Mouse (Mus musculus) CH12.LX (cell line): ENCODE measurements around the gene Sgms1. TPM values are rescaled to one million over a fixed set of nuclear protein-coding genes. Genes with fewer than 3 reads are reported as not detected.

Experiments used
- DNase-seq: peaks from one replicate; pipeline ENCODE4 v3.0.0-alpha.2; 2013; ENCODE audit errors: extremely low read depth
- H3K27ac ChIP-seq: 2 replicates; pipeline ENCODE4 v1.5.1; 2012; ENCODE audit warnings: low read depth, mild to moderate bottlenecking, control low read depth, moderate library complexity; ENCODE audit not compliant: insufficient read depth
- H3K27me3 ChIP-seq: replicated peaks from 2 replicates; pipeline ENCODE3; 2012; ENCODE audit warnings: inconsistent platforms
- H3K36me3 ChIP-seq, 2 experiments: replicated peaks in 1 of 2; 2 replicates each; pipeline versions ENCODE3 to v1.6.1; 2012; ENCODE audit warnings: inconsistent platforms in 1 of 2, low read length in 1 of 2, mild to moderate bottlenecking in 1 of 2, mixed read lengths in 1 of 2, moderate library complexity in 1 of 2; ENCODE audit not compliant: control insufficient read depth in 1 of 2, insufficient read depth in 1 of 2
- H3K4me1 ChIP-seq, 2 experiments: 2 replicates each; pipeline ENCODE4 v1.6.1; 2012; ENCODE audit warnings: inconsistent platforms in 1 of 2, moderate library complexity in 1 of 2; ENCODE audit not compliant: insufficient read depth in 2 of 2, control insufficient read depth in 1 of 2
- H3K4me2 ChIP-seq: 2 replicates; pipeline ENCODE4 v1.6.1; 2012; ENCODE audit warnings: low read depth, mild to moderate bottlenecking, control low read depth; ENCODE audit not compliant: poor library complexity, insufficient read depth, severe bottlenecking
- H3K4me3 ChIP-seq, 3 experiments: fragments of 150-350 bp in 1 of 3; sonication (generic) in 1 of 3; replicated peaks in 1 of 3; 2 replicates each; pipeline versions ENCODE3 to v1.5.1; 2011 to 2012; ENCODE audit warnings: low read depth in 2 of 3, low read length in 2 of 3, mild to moderate bottlenecking in 2 of 3, moderate library complexity in 2 of 3, control low read depth in 1 of 3, improper control_type of control experiment in 1 of 3, inconsistent platforms in 1 of 3, mixed read lengths in 1 of 3; ENCODE audit not compliant: poor library complexity in 1 of 3
- H3K79me2 ChIP-seq: replicated peaks from 2 replicates; pipeline ENCODE4 v1.6.1; 2012; ENCODE audit warnings: mild to moderate bottlenecking, moderate library complexity; ENCODE audit not compliant: control insufficient read depth, poor library complexity, insufficient read depth, severe bottlenecking; ENCODE audit errors: extremely low read depth
- H3K9ac ChIP-seq: 2 replicates; pipeline ENCODE4 v1.6.1; 2012; ENCODE audit warnings: low read depth, mild to moderate bottlenecking, control low read depth, moderate library complexity; ENCODE audit not compliant: insufficient read depth
- H3K9me3 ChIP-seq: replicated peaks from 2 replicates; pipeline ENCODE3; 2012; ENCODE audit warnings: low read length, inconsistent platforms, mixed read lengths
- CHD1 ChIP-seq: IDR thresholded peaks from 2 replicates; pipeline ENCODE4 v1.6.1; 2012; ENCODE audit warnings: low read depth, low read length, improper control_type of control experiment, inconsistent platforms
- CHD2 ChIP-seq: IDR thresholded peaks from 2 replicates; pipeline ENCODE4 v1.6.1; 2011; ENCODE audit warnings: low read length, improper control_type of control experiment
- CTCF ChIP-seq, 2 experiments: IDR thresholded peaks in 1 of 2; conservative IDR thresholded peaks in 1 of 2; 2 replicates each; pipeline ENCODE4 v1.5.1; 2011 to 2012; ENCODE audit warnings: low read depth in 2 of 2, low read length in 2 of 2, improper control_type of control experiment in 1 of 2, inconsistent platforms in 1 of 2, mild to moderate bottlenecking in 1 of 2, moderate library complexity in 1 of 2
- GABPA ChIP-seq: IDR thresholded peaks from 2 replicates; pipeline ENCODE4 v1.6.1; 2012; ENCODE audit warnings: low read depth, low read length, improper control_type of control experiment, inconsistent platforms; ENCODE audit not compliant: insufficient replicate concordance
- HCFC1 ChIP-seq: IDR thresholded peaks from 2 replicates; pipeline ENCODE4 v1.6.1; 2012; ENCODE audit warnings: low read depth, mild to moderate bottlenecking, inconsistent platforms, low read length, improper control_type of control experiment
- IRF4 ChIP-seq: IDR thresholded peaks from 2 replicates; pipeline ENCODE4 v1.6.1; 2014; ENCODE audit warnings: low read depth, mild to moderate bottlenecking, inconsistent platforms, low read length, improper control_type of control experiment
- KAT2A ChIP-seq: IDR thresholded peaks from 2 replicates; pipeline ENCODE4 v1.6.1; 2012; ENCODE audit warnings: low read length, improper control_type of control experiment, inconsistent platforms; ENCODE audit not compliant: insufficient replicate concordance
- MAFK ChIP-seq: IDR thresholded peaks from 2 replicates; pipeline ENCODE4 v1.6.1; 2011; ENCODE audit warnings: low read length, improper control_type of control experiment; ENCODE audit not compliant: insufficient replicate concordance
- MAX ChIP-seq: IDR thresholded peaks from 2 replicates; pipeline ENCODE4 v1.6.1; 2011; ENCODE audit warnings: low read length, improper control_type of control experiment
- MAZ ChIP-seq: IDR thresholded peaks from 2 replicates; pipeline ENCODE4 v1.6.1; 2012; ENCODE audit warnings: low read depth, mild to moderate bottlenecking, inconsistent platforms, low read length, improper control_type of control experiment, moderate library complexity
- MYC ChIP-seq: IDR thresholded peaks from 2 replicates; pipeline ENCODE4 v1.6.1; 2011; ENCODE audit warnings: low read depth, mild to moderate bottlenecking, improper control_type of control experiment, low read length
- NELFE ChIP-seq: IDR thresholded peaks from 2 replicates; pipeline ENCODE4 v1.6.1; 2011; ENCODE audit warnings: low read depth, low read length, improper control_type of control experiment
- PAX5 ChIP-seq: IDR thresholded peaks from 2 replicates; pipeline ENCODE4 v1.6.1; 2012; ENCODE audit warnings: low read length, inconsistent platforms, mixed read lengths
- POLR2A ChIP-seq: IDR thresholded peaks from 2 replicates; pipeline ENCODE4 v1.6.1; 2011; ENCODE audit warnings: low read depth, mild to moderate bottlenecking, improper control_type of control experiment, low read length
- RCOR1 ChIP-seq: conservative IDR thresholded peaks from 2 replicates; pipeline ENCODE4 v1.6.1; 2012; ENCODE audit warnings: low read depth, mild to moderate bottlenecking, inconsistent platforms, low read length, improper control_type of control experiment
- TBP ChIP-seq: conservative IDR thresholded peaks from 2 replicates; pipeline ENCODE4 v1.6.1; 2011; ENCODE audit warnings: low read depth, low read length, improper control_type of control experiment
- TCF12 ChIP-seq: IDR thresholded peaks from 2 replicates; pipeline ENCODE4 v1.6.1; 2014; ENCODE audit warnings: low read depth, mild to moderate bottlenecking, inconsistent platforms, low read length, improper control_type of control experiment
- UBTF ChIP-seq: IDR thresholded peaks from 2 replicates; pipeline ENCODE4 v1.6.1; 2012; ENCODE audit warnings: low read depth, mild to moderate bottlenecking, inconsistent platforms, low read length, improper control_type of control experiment, moderate library complexity
- USF2 ChIP-seq: conservative IDR thresholded peaks from 2 replicates; pipeline ENCODE4 v1.6.1; 2011; ENCODE audit warnings: low read depth, low read length, improper control_type of control experiment
- ZKSCAN1 ChIP-seq: IDR thresholded peaks from 2 replicates; pipeline ENCODE4 v1.6.1; 2012; ENCODE audit warnings: low read depth, inconsistent platforms, low read length, improper control_type of control experiment, borderline replicate concordance
- ZMIZ1 ChIP-seq: IDR thresholded peaks from 2 replicates; pipeline ENCODE4 v1.6.1; 2012; ENCODE audit warnings: low read depth, mild to moderate bottlenecking, inconsistent platforms, low read length, improper control_type of control experiment
- dilution Hi-C: fragments of 300-500 bp; cut with MboI; formaldehyde crosslinking; loops from 2 replicates; pipeline ENCODE4 v1.14.3; 2020; ENCODE audit warnings: low sequenced_read_pairs; ENCODE audit not compliant: extremely low pct_unique_long_range_greater_than_20kb, extremely low pct_ligation_motif_present
- in situ Hi-C: fragments of 300-500 bp; cut with MboI; formaldehyde crosslinking; loops from 3 replicates; pipeline ENCODE4 v1.14.3; 2019; ENCODE audit warnings: low sequenced_read_pairs, low pct_ligation_motif_present, low pct_unique_long_range_greater_than_20kb, mixed read lengths
- polyA plus RNA-seq: library from polyadenylated mRNA; unstranded; fragments of >175 nt; gene quantifications from 2 replicates; pipeline ENCODE4 v1.2.1, GENCODE M21; 2012; ENCODE audit warnings: low read depth; ENCODE audit not compliant: insufficient read length
- total RNA-seq, 2 experiments: library from RNA; depleted of rRNA; stranded (reverse); fragments of 300-350 nt in 1 of 2; fragments of >200 nt in 1 of 2; gene quantifications; 2 replicates each; pipeline ENCODE4 v1.2.3; 2012 to 2014

Gene Sgms1
- total and polyA plus RNA-seq, 3 experiments = 1.4 to 1.8 (median 1.8) TPM

GRCm38 (mm10) chr19:32119666-32120065, 269.8 kb downstream of the Sgms1 start:
- no peaks in the 10 kb centered on the region for H3K9me3 ChIP-seq
- no peak for TF ChIP-seq ZKSCAN1
- no peak for TF ChIP-seq TCF12
- no peak for TF ChIP-seq MAFK
- TF ChIP-seq UBTF = no peak
- TF ChIP-seq MAZ = no peak
- no peak for TF ChIP-seq HCFC1
- TF ChIP-seq MYC = no peak
- TF ChIP-seq CHD2 = no peak
- TF ChIP-seq MAX = no peak
- TF ChIP-seq USF2 = no peak
- no peak for TF ChIP-seq ZMIZ1
- no peak for TF ChIP-seq GABPA
- no peak for TF ChIP-seq NELFE
- no peak overlapping the region for H3K9ac ChIP-seq
- H3K36me3 ChIP-seq = peaks cover 0 to 2% of the 10 kb centered on the region in 2 experiments
- H3K27me3 ChIP-seq = no peaks in the 10 kb centered on the region
- DNase-seq = no peak
- dilution Hi-C loops = no loop called here
- no peak overlapping the region for H3K4me3 ChIP-seq
- H3K79me2 ChIP-seq = no peaks in the 10 kb centered on the region
- peaks cover 0 to 7% of the 10 kb centered on the region in 2 experiments; a peak in 1 of 4 replicates for H3K4me1 ChIP-seq
- in situ Hi-C loops = no loop called here
- H3K27ac ChIP-seq = no peak overlapping the region
- H3K4me2 ChIP-seq = no peak overlapping the region

DNA sequence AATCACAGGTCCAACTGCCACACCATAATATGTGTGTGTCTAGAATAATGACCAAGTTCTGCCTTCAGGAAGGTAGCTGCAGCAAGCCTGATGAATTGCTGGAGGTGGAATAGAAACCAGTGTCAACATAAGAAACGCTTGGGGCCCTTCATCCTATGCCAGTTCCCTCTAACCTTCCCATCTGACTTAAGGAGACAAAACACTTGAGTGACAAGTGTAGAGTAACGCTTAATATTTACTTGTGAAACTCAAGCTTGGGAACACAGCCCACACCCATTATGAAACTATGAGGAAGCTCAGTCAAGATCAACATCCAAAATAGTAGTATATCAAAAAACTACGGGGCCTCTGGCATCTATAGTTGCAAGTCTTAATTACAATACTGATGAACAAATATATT, 271.0 kb downstream of the Sgms1 start:
- TF ChIP-seq TBP (no peak), CTCF (conservative IDR thresholded peaks at IDR 0.05 in 1 of 2, IDR thresholded peaks at IDR 0.05 in 1 of 2; ENCODE audit: low read depth in 2 of 2, low read length in 2 of 2) (no peak), CHD1 (no peak), KAT2A (no peak), RCOR1 (no peak), IRF4 (no peak), PAX5 (no peak), UBTF (no peak), ZKSCAN1 (no peak), POLR2A (no peak), GABPA (no peak)
- TF ChIP-seq, all 38 proteins: peak for 0

More for the DNA sequence above, 271.0 kb downstream of the Sgms1 start:
- H3K9me3 ChIP-seq = no peaks in the 10 kb centered on the region
- dilution Hi-C loops = no loop called here
- H3K4me3 ChIP-seq = no peak overlapping the region
- peaks cover 0 to 8% of the 10 kb centered on the region in 2 experiments; a peak in 1 of 4 replicates for H3K4me1 ChIP-seq
- in situ Hi-C loops = no loop called here
- no peak overlapping the region for H3K27ac ChIP-seq
- peaks cover 0 to 2% of the 10 kb centered on the region in 2 experiments for H3K36me3 ChIP-seq
- H3K9ac ChIP-seq = no peak overlapping the region
- H3K4me2 ChIP-seq = no peak overlapping the region
- no peaks in the 10 kb centered on the region for H3K27me3 ChIP-seq
- H3K79me2 ChIP-seq = no peaks in the 10 kb centered on the region
- DNase-seq = no peak
